Mouse (Mus musculus) forebrain, embryonic 15.5 days (tissue): ENCODE data around the gene Fbxl15. TPM values are rescaled to one million over a fixed set of nuclear protein-coding genes. Genes with fewer than 3 reads are reported as not detected.

Experiments
- ATAC-seq: fragments of 200-750 bp; cut with Nextera tagmentation; replicated peaks from 2 replicates; pipeline ENCODE4 v1.8.0; 2017; ENCODE audit warnings: mild to moderate bottlenecking, moderate TSS enrichment, moderate library complexity
- H3K27ac ChIP-seq: fragments of 300-500 bp; sonication (generic); replicated peaks from 2 replicates; pipeline ENCODE4 v1.5.1; 2015; ENCODE audit warnings: mild to moderate bottlenecking, inconsistent platforms
- H3K27me3 ChIP-seq: fragments of 300-500 bp; sonication (generic); 2 replicates; pipeline ENCODE4 v1.6.1; 2015; ENCODE audit warnings: inconsistent platforms
- H3K36me3 ChIP-seq: fragments of 300-500 bp; sonication (generic); 2 replicates; pipeline ENCODE4 v1.6.1; 2015; ENCODE audit warnings: mild to moderate bottlenecking, inconsistent platforms
- H3K4me1 ChIP-seq: fragments of 300-500 bp; sonication (generic); 2 replicates; pipeline ENCODE4 v1.6.1; 2015; ENCODE audit warnings: inconsistent platforms
- H3K4me2 ChIP-seq: fragments of 300-500 bp; sonication (generic); replicated peaks from 2 replicates; pipeline ENCODE4 v1.6.1; 2015; ENCODE audit warnings: mild to moderate bottlenecking, inconsistent platforms
- H3K4me3 ChIP-seq: fragments of 300-500 bp; sonication (generic); 2 replicates; pipeline ENCODE4 v1.5.1; 2015; ENCODE audit warnings: mild to moderate bottlenecking, inconsistent platforms
- H3K9ac ChIP-seq: fragments of 300-500 bp; sonication (generic); replicated peaks from 2 replicates; pipeline ENCODE4 v1.6.1; 2015; ENCODE audit warnings: mild to moderate bottlenecking, inconsistent platforms
- H3K9me3 ChIP-seq: fragments of 300-500 bp; sonication (generic); 2 replicates; pipeline ENCODE4 v1.6.1; 2016; ENCODE audit warnings: inconsistent platforms
- WGBS: fragments of 180-500 bp; shearing (Covaris S2); methylation state at CpG from one replicate; pipeline ENCODE4 v1.1.7; 2015; ENCODE audit warnings: mixed read lengths; 5-methylcytosine and 5-hydroxymethylcytosine counted together
- polyA plus RNA-seq: library from polyadenylated mRNA; unstranded; fragments of >200 nt; fragmentation: Nextera tagmentation; extraction: Ambion mirVana; gene quantifications from 2 replicates; pipeline ENCODE4 v1.2.1, GENCODE M21; 2015

Gene Fbxl15
- polyA plus RNA-seq, 1 experiment from 2014 or later: 40.2 TPM

DNA sequence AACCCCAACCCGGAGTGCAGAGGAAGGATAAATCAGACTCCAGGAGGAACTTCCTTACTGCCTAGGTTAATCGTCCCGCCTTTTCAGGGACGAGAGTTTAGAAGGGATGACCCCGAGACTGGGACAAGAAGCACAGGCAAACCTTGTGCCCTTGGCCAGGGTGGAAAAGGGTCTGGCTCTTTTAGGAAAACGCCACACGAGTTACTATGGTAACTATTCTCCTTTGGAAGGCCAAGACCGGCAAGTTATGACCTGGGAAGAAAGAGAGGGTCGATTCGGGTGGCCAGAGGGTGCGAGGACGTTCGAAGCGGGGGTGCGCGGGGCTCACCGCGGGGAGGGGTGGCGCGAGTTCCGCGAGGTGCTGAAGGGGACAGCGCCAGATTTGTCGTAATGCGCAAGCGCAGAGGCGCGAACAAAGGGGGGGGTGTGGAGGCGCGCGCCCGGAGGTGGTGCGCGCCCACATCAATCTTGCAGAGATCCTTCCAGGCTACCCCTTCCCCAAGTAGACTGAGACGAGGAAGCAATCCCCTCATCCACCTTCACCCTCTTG is 1.2 kb upstream of the Fbxl15 start, which contains the start of gene Psd:
Gene Psd (minus strand): TSS at position 401 of the 550 bp plus-strand sequence.
- peak within 1 kb of the TSS; percentile 99 for H3K27ac ChIP-seq
- no peaks in the 10 kb centered on the region for H3K9me3 ChIP-seq
- H3K4me1 ChIP-seq: peaks cover 75% of the 10 kb centered on the region
- ATAC-seq: 0 out of 2 replicates have a peak, but pooled peaks have one; percentile 3
- WGBS: under 1% methylated on average over 35 of the region's 35 CpGs
- peak within 1 kb of the TSS; percentile 66 for H3K9ac ChIP-seq
- H3K36me3 ChIP-seq: peaks cover 18% of the 10 kb centered on the region; the same call in 1 of the 2 replicates
- peak within 1 kb of the TSS; percentile 71 for H3K4me3 ChIP-seq
- peak within 1 kb of the TSS; percentile 99 for H3K4me2 ChIP-seq
- 0 out of 2 replicates have a peak, but pooled peaks cover 6% of the 10 kb centered on the region for H3K27me3 ChIP-seq

GRCm38 (mm10) chr19:46327531-46328064 is 386 bp upstream of the Fbxl15 start:
- H3K9ac ChIP-seq: peak overlapping the region; percentile 66
- no peak for ATAC-seq
- 33% methylated on average over 14 of the region's 14 CpGs for WGBS
- H3K4me2 ChIP-seq: peak overlapping the region; percentile 99
- no peaks in the 10 kb centered on the region for H3K9me3 ChIP-seq
- peak overlapping the region; percentile 99 for H3K27ac ChIP-seq
- peaks cover 70% of the 10 kb centered on the region for H3K4me1 ChIP-seq
- H3K36me3 ChIP-seq: peaks cover 18% of the 10 kb centered on the region; the same call in 1 of the 2 replicates
- 0 out of 2 replicates have a peak, but pooled peaks cover 6% of the 10 kb centered on the region for H3K27me3 ChIP-seq
- peak overlapping the region; percentile 71 for H3K4me3 ChIP-seq

DNA sequence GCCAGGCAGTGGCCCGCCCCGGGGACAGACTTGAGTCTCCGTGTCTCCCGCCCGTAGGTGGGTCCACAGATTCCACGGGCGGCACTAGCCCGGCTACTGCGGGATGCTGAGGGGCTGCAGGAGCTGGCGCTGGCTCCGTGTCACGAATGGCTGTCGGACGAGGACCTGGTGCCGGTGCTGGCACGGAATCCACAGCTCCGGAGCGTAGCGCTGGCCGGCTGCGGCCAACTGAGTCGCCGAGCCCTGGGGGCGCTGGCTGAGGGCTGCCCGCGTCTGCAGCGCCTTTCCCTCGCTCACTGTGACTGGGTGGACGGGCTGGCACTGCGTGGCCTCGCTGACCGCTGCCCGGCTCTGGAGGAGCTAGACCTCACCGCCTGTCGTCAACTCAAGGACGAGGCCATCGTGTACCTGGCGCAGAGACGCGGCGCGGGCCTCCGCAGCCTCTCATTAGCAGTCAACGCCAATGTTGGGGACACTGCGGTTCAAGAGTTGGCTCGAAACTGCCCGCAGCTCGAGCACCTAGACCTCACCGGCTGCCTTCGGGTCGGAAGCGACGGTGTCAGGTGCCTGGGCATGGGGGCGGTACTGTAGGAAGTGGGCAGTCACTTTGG is 1.2 kb downstream of the Fbxl15 start:
- Histone ChIP-seq H3K4me2 (peak overlapping the region; percentile 99), H3K4me1 (peaks cover 56% of the 10 kb centered on the region), H3K27me3 (0 out of 2 replicates have a peak, but pooled peaks cover 6% of the 10 kb centered on the region), H3K27ac (peak overlapping the region; percentile 99), H3K9ac (peak overlapping the region; percentile 66), H3K9me3 (no peaks in the 10 kb centered on the region), H3K36me3 (peaks cover 18% of the 10 kb centered on the region; the same call in 1 of the 2 replicates), H3K4me3 (peak overlapping the region; percentile 71)
- WGBS: 1% methylated on average over 54 of the region's 54 CpGs
- peak; percentile 17 for ATAC-seq

- Histone ChIP-seq H3K36me3 (peaks cover 18% of the 10 kb centered on the region; the same call in 1 of the 2 replicates), H3K27me3 (no peaks in the 10 kb centered on the region), H3K4me2 (peak overlapping the region; percentile 99), H3K4me3 (peak overlapping the region; percentile 71), H3K27ac (no peak overlapping the region), H3K4me1 (peaks cover 48% of the 10 kb centered on the region), H3K9ac (no peak overlapping the region), H3K9me3 (no peaks in the 10 kb centered on the region)
- 7% methylated on average over 16 of the region's 16 CpGs for WGBS
- no peak for ATAC-seq
Observed at GRCm38 (mm10) chr19:46329951-46330350, 2.0 kb downstream of the Fbxl15 start.

DNA sequence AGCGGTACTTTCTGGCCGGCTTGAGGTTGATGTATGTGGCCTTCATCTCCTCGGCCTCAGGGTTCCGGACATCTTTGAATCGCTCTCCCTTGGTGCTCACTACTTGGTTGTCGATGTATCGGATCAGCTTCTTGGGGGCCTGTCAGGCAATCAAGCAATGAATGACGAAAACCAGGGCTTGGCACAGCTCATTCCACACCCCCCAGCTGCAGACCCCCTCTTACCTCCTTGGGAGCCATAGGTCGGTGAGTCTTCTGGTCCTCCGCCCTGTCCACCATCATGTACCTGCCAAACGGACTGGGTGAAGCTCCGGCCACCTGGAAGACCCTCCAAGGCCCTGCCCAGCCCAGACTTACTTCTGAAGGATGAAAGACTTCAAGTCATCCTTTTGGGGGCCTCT is 2.7 kb downstream of the Fbxl15 start:
- H3K27ac ChIP-seq: no peak overlapping the region
- ATAC-seq: no peak
- no peak overlapping the region for H3K4me3 ChIP-seq
- H3K9me3 ChIP-seq: no peaks in the 10 kb centered on the region
- no peak overlapping the region for H3K4me2 ChIP-seq
- H3K4me1 ChIP-seq: peaks cover 40% of the 10 kb centered on the region
- H3K36me3 ChIP-seq: peaks cover 18% of the 10 kb centered on the region; the same call in 1 of the 2 replicates
- H3K27me3 ChIP-seq: no peaks in the 10 kb centered on the region
- WGBS: 95% methylated on average over 12 of the region's 12 CpGs
- no peak overlapping the region for H3K9ac ChIP-seq

DNA sequence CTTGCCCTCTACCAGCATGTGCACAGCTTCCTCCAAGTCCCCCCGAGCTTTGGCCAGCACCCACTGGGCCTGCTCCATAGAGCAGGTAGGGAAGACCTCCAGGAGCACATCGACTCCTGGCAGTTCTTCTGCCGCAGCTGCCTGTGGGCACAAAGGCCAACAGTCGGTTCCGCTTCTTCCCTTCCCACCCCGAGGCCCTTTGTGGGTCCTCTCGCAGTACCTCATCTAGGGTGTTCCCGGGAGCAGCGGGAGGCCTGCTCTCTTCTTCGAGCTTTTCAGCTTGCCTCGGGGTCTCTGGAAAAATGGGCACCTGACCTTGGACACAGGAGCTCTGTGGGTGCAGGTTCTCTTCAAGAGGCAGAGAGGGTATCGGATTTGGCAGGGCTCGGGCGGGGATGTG is 3.3 kb downstream of the Fbxl15 start:
- H3K4me2 ChIP-seq: no peak overlapping the region
- WGBS: 90% methylated on average over 14 of the region's 14 CpGs

GRCm38 (mm10) chr19:46331936-46332335 is 4.0 kb downstream of the Fbxl15 start:
- ATAC-seq: no peak
- WGBS: 91% methylated on average over 3 of the region's 3 CpGs
- H3K36me3 ChIP-seq: peaks cover 18% of the 10 kb centered on the region; the same call in 1 of the 2 replicates
- no peaks in the 10 kb centered on the region for H3K9me3 ChIP-seq
- no peak overlapping the region for H3K4me3 ChIP-seq
- H3K27ac ChIP-seq: no peak overlapping the region
- H3K9ac ChIP-seq: no peak overlapping the region
- no peaks in the 10 kb centered on the region for H3K27me3 ChIP-seq
- H3K4me1 ChIP-seq: peaks cover 36% of the 10 kb centered on the region
- no peak overlapping the region for H3K4me2 ChIP-seq

More for the DNA sequence above, 3.3 kb downstream of the Fbxl15 start:
- H3K4me3 ChIP-seq: no peak overlapping the region
- ATAC-seq: no peak
- H3K27ac ChIP-seq: no peak overlapping the region
- H3K9me3 ChIP-seq: no peaks in the 10 kb centered on the region
- peaks cover 18% of the 10 kb centered on the region; the same call in 1 of the 2 replicates for H3K36me3 ChIP-seq
- H3K9ac ChIP-seq: no peak overlapping the region
- H3K27me3 ChIP-seq: no peaks in the 10 kb centered on the region
- H3K4me1 ChIP-seq: peaks cover 36% of the 10 kb centered on the region

- WGBS: 30% methylated on average over 7 of the region's 7 CpGs
- peaks cover 37% of the 10 kb centered on the region for H3K4me1 ChIP-seq
- no peak overlapping the region for H3K27ac ChIP-seq
- H3K27me3 ChIP-seq: no peaks in the 10 kb centered on the region
- ATAC-seq: no peak
- no peak overlapping the region for H3K9ac ChIP-seq
- H3K4me2 ChIP-seq: no peak overlapping the region
- no peak overlapping the region for H3K4me3 ChIP-seq
- peaks cover 18% of the 10 kb centered on the region; the same call in 1 of the 2 replicates for H3K36me3 ChIP-seq
- no peaks in the 10 kb centered on the region for H3K9me3 ChIP-seq
Observed at GRCm38 (mm10) chr19:46332721-46333339, 4.8 kb downstream of the Fbxl15 start.

DNA sequence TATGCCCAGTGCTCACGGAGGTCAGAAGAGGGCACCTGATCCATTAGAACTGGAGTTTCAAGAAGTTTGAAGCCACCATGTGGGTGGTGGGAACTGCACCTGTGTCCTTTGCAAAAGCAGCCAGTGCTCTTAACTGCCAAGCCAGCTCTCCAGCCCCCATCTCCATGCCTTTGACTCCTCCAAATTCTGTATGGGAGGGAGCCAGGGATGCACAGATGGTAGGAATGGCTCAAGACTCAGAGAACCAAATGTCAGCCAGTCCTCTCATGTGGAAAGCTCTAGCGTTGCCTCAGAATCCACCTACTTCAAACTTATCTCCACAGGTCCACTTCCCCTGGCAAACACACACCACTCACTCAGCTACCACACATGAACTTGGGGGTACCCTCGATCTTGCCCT is 5.9 kb downstream of the Fbxl15 start:
- 81% methylated on average over 3 of the region's 3 CpGs for WGBS
- no peak for ATAC-seq
- Histone ChIP-seq H3K27ac (no peak overlapping the region), H3K9me3 (no peaks in the 10 kb centered on the region), H3K4me2 (no peak overlapping the region), H3K4me1 (peaks cover 37% of the 10 kb centered on the region), H3K4me3 (no peak overlapping the region), H3K36me3 (peaks cover 18% of the 10 kb centered on the region; the same call in 1 of the 2 replicates), H3K9ac (no peak overlapping the region), H3K27me3 (no peaks in the 10 kb centered on the region)

DNA sequence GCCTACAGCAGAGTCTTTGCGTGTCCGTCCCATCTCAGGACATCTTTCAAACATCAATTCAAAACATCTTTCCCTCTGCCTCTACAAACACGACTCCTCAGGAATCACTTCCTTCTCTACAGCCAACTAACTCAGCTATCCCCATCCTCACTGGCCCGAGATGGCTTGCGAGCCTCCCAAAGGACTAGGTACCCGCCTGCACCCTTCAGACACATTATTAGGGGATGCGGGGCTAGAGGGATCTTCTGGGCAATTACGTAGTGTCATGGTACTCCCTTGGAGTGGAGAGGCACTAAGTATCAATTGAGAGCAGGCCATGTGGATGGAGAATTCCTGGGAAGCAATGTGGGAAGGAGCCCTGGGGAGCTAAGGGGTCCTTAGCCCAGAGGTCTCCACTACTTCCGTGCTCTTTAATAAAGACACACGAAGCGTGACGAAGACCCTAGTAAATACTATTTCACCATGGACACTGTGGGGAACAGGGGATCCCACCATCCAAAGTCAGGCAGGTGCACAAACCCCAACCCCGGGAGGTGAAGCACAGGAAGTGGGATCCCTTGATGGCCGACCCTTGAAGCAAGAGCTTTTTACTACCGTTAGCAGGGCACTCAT is 9.8 kb downstream of the Fbxl15 start:
- Histone ChIP-seq H3K36me3 (no peaks in the 10 kb centered on the region), H3K27ac (peak overlapping the region; percentile 67), H3K9ac (peak overlapping the region; percentile 81), H3K4me3 (peak overlapping the region; percentile 56), H3K27me3 (no peaks in the 10 kb centered on the region), H3K4me2 (peak overlapping the region; percentile 82), H3K4me1 (peaks cover 29% of the 10 kb centered on the region), H3K9me3 (no peaks in the 10 kb centered on the region)
- 28% methylated on average over 15 of the region's 15 CpGs for WGBS
- no peak; the same call in 1 of the 2 replicates for ATAC-seq

- Histone ChIP-seq H3K4me1 (peaks cover 29% of the 10 kb centered on the region), H3K4me2 (peak within 1 kb of the TSS; percentile 82), H3K27me3 (no peaks in the 10 kb centered on the region), H3K9me3 (no peaks in the 10 kb centered on the region), H3K36me3 (no peaks in the 10 kb centered on the region), H3K27ac (peak within 1 kb of the TSS; percentile 67), H3K4me3 (peak within 1 kb of the TSS; percentile 56), H3K9ac (peak within 1 kb of the TSS; percentile 81)
- WGBS: under 1% methylated on average over 31 of the region's 31 CpGs
- ATAC-seq: peak; percentile 88
Observed at GRCm38 (mm10) chr19:46338331-46338936, 10.4 kb downstream of the Fbxl15 start, which contains the start of gene Cuedc2. TSS of gene Cuedc2 (minus strand) at chr19:46338702.
